32 mouse cellular contexts compared by ENCODE assay signal in the genomic region with DNA sequence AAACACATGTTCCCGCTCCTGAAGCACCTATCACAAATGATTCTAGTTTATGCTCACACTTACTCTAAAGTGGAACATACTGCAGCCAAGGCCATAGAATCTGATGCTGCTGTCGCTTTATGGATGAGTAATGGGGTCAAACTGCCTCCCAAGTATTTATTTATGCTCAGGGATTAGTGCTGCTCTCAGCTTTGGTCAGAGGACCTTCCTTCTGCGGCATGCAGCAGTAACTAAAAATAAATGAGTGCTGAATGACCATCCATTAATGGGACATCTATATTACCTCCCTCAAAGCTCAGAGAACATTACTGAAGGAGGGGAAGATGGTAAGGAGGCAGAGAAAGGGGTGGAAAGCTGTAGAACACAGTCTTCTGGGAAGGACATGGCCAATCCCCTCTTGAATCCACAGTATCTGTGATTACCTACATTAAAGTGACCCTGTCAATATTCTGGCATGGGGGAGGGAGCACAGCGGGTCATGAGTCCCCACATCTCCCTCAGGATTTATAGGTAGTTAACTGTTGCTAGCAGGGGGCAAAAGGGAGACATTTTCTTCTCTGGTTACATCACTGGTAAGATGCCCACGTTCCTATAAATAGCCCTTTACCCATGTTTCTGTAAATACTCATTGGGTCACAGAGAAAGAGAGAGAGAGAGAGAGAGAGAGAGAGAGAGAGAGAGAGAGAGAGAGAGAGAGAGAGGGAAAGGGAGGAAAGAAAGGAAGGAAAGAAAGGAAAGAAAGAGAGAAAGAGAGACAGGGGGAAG. TPM values are rescaled to one million over a fixed set of nuclear protein-coding genes. Genes with fewer than 3 reads are reported as not detected.
A peak's percentile ranks its signal among the peaks of the same experiment; 100 is the strongest.
DNase-seq lines count a peak whose midpoint lies in the region; ATAC-seq and TF ChIP-seq lines count a peak whose summit lies in the region.
"Had no signal": no experiment of that assay in that cellular context is flagged by ENCODE, and none has a peak within 500 bp of the region (broad histone marks: within the 10 kb centered on the region; RNA-seq: fewer than 3 reads in every experiment).

No protein-coding gene starts in this region.

- no peaks in the 10 kb centered on the region for H3K36me3 ChIP-seq in testis, adult 2 months (ENCODE audit: control insufficient read depth, insufficient read depth, low read length)
- H3K36me3 ChIP-seq in liver, embryonic 11.5 days (ENCODE audit: control insufficient read depth, insufficient read depth, low read length) = no peaks in the 10 kb centered on the region
- H3K36me3 ChIP-seq: embryonic facial prominence, embryonic 12.5 days; embryonic facial prominence, embryonic 15.5 days; G1E; heart, embryonic 10.5 days; heart, embryonic 13.5 days; hindbrain, embryonic 12.5 days; intestine, embryonic 15.5 days had no signal

- H3K9me3 ChIP-seq in liver, embryonic 11.5 days (ENCODE audit: control insufficient read depth, low read length) = no peaks in the 10 kb centered on the region
- H3K9me3 ChIP-seq: embryonic facial prominence, embryonic 12.5 days; embryonic facial prominence, embryonic 15.5 days; G1E; heart, embryonic 10.5 days; heart, embryonic 13.5 days; hindbrain, embryonic 12.5 days; intestine, embryonic 15.5 days had no signal

- no peak overlapping the region for H3K4me2 ChIP-seq in liver, embryonic 11.5 days
- H3K4me2 ChIP-seq: embryonic facial prominence, embryonic 12.5 days; embryonic facial prominence, embryonic 15.5 days; heart, embryonic 13.5 days; hindbrain, embryonic 12.5 days; intestine, embryonic 15.5 days had no signal

- peaks cover 8% of the 10 kb centered on the region for H3K4me1 ChIP-seq in testis, adult 2 months (ENCODE audit: control insufficient read depth, insufficient read depth, low read length)
- H3K4me1 ChIP-seq in liver, embryonic 11.5 days (replicated peaks; ENCODE audit: control insufficient read depth, insufficient read depth, low read length) = no peaks in the 10 kb centered on the region
- H3K4me1 ChIP-seq: embryonic facial prominence, embryonic 12.5 days; embryonic facial prominence, embryonic 15.5 days; heart, embryonic 10.5 days; hindbrain, embryonic 12.5 days; intestine, embryonic 15.5 days had no signal

- no peak for TF ChIP-seq POLR2A in testis, adult 2 months (IDR thresholded peaks at IDR 0.05; ENCODE audit: control insufficient read depth, low read depth, low read length)

- 60% methylated on average over 5 of the region's 5 CpGs for WGBS in liver, embryonic 11.5 days

- no peak for ATAC-seq in liver, embryonic 11.5 days (replicated peaks; ENCODE audit: low FRiP score)
- ATAC-seq: forebrain, embryonic 14.5 days; forebrain, postnatal 0 days; hindbrain, embryonic 16.5 days; intestine, embryonic 15.5 days had no signal

- no peaks in the 10 kb centered on the region for H3K27me3 ChIP-seq in testis, adult 2 months (ENCODE audit: control insufficient read depth, insufficient read depth, low read length)
- H3K27me3 ChIP-seq in liver, embryonic 11.5 days (replicated peaks; ENCODE audit: control insufficient read depth, insufficient read depth, low read length) = no peaks in the 10 kb centered on the region
- H3K27me3 ChIP-seq: CH12.LX; embryonic facial prominence, embryonic 12.5 days; embryonic facial prominence, embryonic 15.5 days; heart, embryonic 13.5 days; hindbrain, embryonic 12.5 days; intestine, embryonic 15.5 days had no signal

- no peak overlapping the region for H3K27ac ChIP-seq in testis, adult 2 months (ENCODE audit: control insufficient read depth, insufficient read depth, low read depth, low read length)
- no peak overlapping the region for H3K27ac ChIP-seq in liver, embryonic 11.5 days (ENCODE audit: low read depth, low read length)
- H3K27ac ChIP-seq: embryonic facial prominence, embryonic 12.5 days; embryonic facial prominence, embryonic 15.5 days; heart, adult 2 months; heart, embryonic 10.5 days; heart, embryonic 13.5 days; hindbrain, embryonic 12.5 days; intestine, embryonic 15.5 days had no signal

- H3K9ac ChIP-seq in liver, embryonic 11.5 days (ENCODE audit: low read depth, low read length) = no peak overlapping the region
- H3K9ac ChIP-seq: embryonic facial prominence, embryonic 12.5 days; embryonic facial prominence, embryonic 15.5 days; forebrain, postnatal 0 days; heart, embryonic 13.5 days; hindbrain, embryonic 12.5 days; intestine, embryonic 15.5 days had no signal

- TF ChIP-seq CTCF in testis, adult 2 months (IDR thresholded peaks at IDR 0.05; ENCODE audit: control insufficient read depth, insufficient read depth, insufficient replicate concordance, low read depth, low read length) = no peak

- H3K4me3 ChIP-seq in testis, adult 2 months (ENCODE audit: control insufficient read depth, low read depth, low read length) = peak overlapping the region; percentile 2; the same call in 1 of the 2 replicates
- no peak overlapping the region for H3K4me3 ChIP-seq in liver, embryonic 11.5 days (ENCODE audit: low read depth, low read length)
- H3K4me3 ChIP-seq: embryonic facial prominence, embryonic 12.5 days; embryonic facial prominence, embryonic 15.5 days; heart, adult 2 months; heart, embryonic 10.5 days; heart, embryonic 13.5 days; hindbrain, embryonic 12.5 days; intestine, embryonic 15.5 days had no signal

- DNase-seq in adrenal gland, adult 2 months = peak; percentile 30
- no peak for DNase-seq in adrenal gland, adult 18-20 months (ENCODE audit: low spot score in 2 of 2)
- peak; percentile 56 for DNase-seq in gastrocnemius, adult 18-20 months (ENCODE audit: low spot score)
- DNase-seq in gastrocnemius, adult 8-10 months (ENCODE audit: low spot score in 2 of 2) = no peak
- DNase-seq in testis, postnatal 14 days (ENCODE audit: low spot score) = no peak
- no peak for DNase-seq in layer of hippocampus, postnatal 14 days (ENCODE audit: low spot score in 2 of 2)
- DNase-seq in liver, embryonic 11.5 days (ENCODE audit: low spot score) = no peak
- DNase-seq: adrenal gland, postnatal 36 days; B cell, adult 2 months; cerebellum, adult 11 months; cerebellum, adult 2 months; cerebellum, adult 9-11 months; cerebellum, postnatal 25 days; forebrain, postnatal 0 days; gastrocnemius, postnatal 14 days; heart, adult 2 months; kidney, adult 11 months had no signal

RNA-seq across cellular contexts. Expression of gene Wdr27, which starts 6.9 kb away (rescaled TPM):
- total RNA-seq in adrenal gland, adult 2 months (2021) = 1 to 10 TPM; 3.3 to 6.3 TPM
- polyA plus RNA-seq in adrenal gland, adult 2 months (2012; rRNA removed) = 10.9 and 21.1 TPM in 2 replicates
- total RNA-seq in adrenal gland, adult 18-20 months (2021) = 1 to 10 TPM; 1.9 to 3.5 TPM
- total RNA-seq in gastrocnemius, adult 18-20 months (2021) = 1 to 10 TPM; 2.1 to 2.2 TPM
- 1 to 10 TPM; 1.6 to 2.2 (median 1.9) TPM for total RNA-seq in gastrocnemius, adult 8-10 months (2022)
- polyA plus RNA-seq in testis, adult 2 months (2012; rRNA removed) = 51.5 and 60.1 TPM in 2 replicates
- total RNA-seq in layer of hippocampus, postnatal 14 days (2021) = 1 to 10 TPM; 4.1 to 4.9 TPM
- 2.0 and 2.9 TPM in 2 replicates for polyA plus RNA-seq in liver, embryonic 11.5 days (2014; fragmentation: Nextera tagmentation; extraction: Ambion mirVana)
- total RNA-seq: common myeloid progenitor, adult 5-6 weeks; hematopoietic stem cell, adult 5-6 weeks had no signal

RNA-seq across cellular contexts. Expression of gene 1600012H06Rik, which starts 7.0 kb away (rescaled TPM):
- 10 to 100 TPM; 27.6 to 33.1 TPM for total RNA-seq in adrenal gland, adult 2 months (2021)
- polyA plus RNA-seq in adrenal gland, adult 2 months (2012; rRNA removed) = 13.2 and 23.8 TPM in 2 replicates
- total RNA-seq in adrenal gland, adult 18-20 months (2021) = 10 to 100 TPM; 23.8 to 34.6 TPM
- 1 to 10 TPM; 8.3 to 8.4 TPM for total RNA-seq in gastrocnemius, adult 18-20 months (2021)
- 10 to 100 TPM in 1 of 4 experiments, 1 to 10 TPM in 3; 7.3 to 10.4 (median 8.2) TPM for total RNA-seq in gastrocnemius, adult 8-10 months (2022)
- 10.5 and 13.8 TPM in 2 replicates for polyA plus RNA-seq in testis, adult 2 months (2012; rRNA removed)
- total RNA-seq in layer of hippocampus, postnatal 14 days (2021) = 10 to 100 TPM; 18.5 to 18.8 TPM
- polyA plus RNA-seq in liver, embryonic 11.5 days (2014; fragmentation: Nextera tagmentation; extraction: Ambion mirVana) = 19.9 and 22.2 TPM in 2 replicates

RNA-seq across cellular contexts. Expression of gene Phf10, which starts 25.1 kb away (rescaled TPM):
- 10 to 100 TPM; 45.2 to 59.4 TPM for total RNA-seq in adrenal gland, adult 2 months (2021)
- polyA plus RNA-seq in adrenal gland, adult 2 months (2012; rRNA removed) = 4.8 and 6.8 TPM in 2 replicates
- total RNA-seq in adrenal gland, adult 18-20 months (2021) = 10 to 100 TPM; 39.0 to 57.3 TPM
- 10 to 100 TPM; 49.9 to 51.1 TPM for total RNA-seq in gastrocnemius, adult 18-20 months (2021)
- total RNA-seq in gastrocnemius, adult 8-10 months (2022) = 10 to 100 TPM; 50.4 to 56.5 (median 54.1) TPM
- polyA plus RNA-seq in testis, adult 2 months (2012; rRNA removed) = 81.8 and 101 TPM in 2 replicates
- total RNA-seq in layer of hippocampus, postnatal 14 days (2021) = 10 to 100 TPM; 59.1 to 61.7 TPM
- 137 and 150 TPM in 2 replicates for polyA plus RNA-seq in liver, embryonic 11.5 days (2014; fragmentation: Nextera tagmentation; extraction: Ambion mirVana)

RNA-seq across cellular contexts. Expression of gene 9030025P20Rik, which starts 42.2 kb away (rescaled TPM):
- total RNA-seq in adrenal gland, adult 2 months (2021) = 1 to 10 TPM; 4.4 to 6.6 TPM
- 4.0 and 6.3 TPM in 2 replicates for polyA plus RNA-seq in adrenal gland, adult 2 months (2012; rRNA removed)
- 1 to 10 TPM; 5.0 to 5.4 TPM for total RNA-seq in adrenal gland, adult 18-20 months (2021)
- 1 to 10 TPM; 1.7 to 3.5 TPM for total RNA-seq in gastrocnemius, adult 18-20 months (2021)
- 1 to 10 TPM; 1.8 to 3.7 (median 2.1) TPM for total RNA-seq in gastrocnemius, adult 8-10 months (2022)
- polyA plus RNA-seq in testis, adult 2 months (2012; rRNA removed) = 11.3 and 12.6 TPM in 2 replicates
- 1 to 10 TPM; 6.0 to 7.1 TPM for total RNA-seq in layer of hippocampus, postnatal 14 days (2021)
- polyA plus RNA-seq in liver, embryonic 11.5 days (2014; fragmentation: Nextera tagmentation; extraction: Ambion mirVana) = 8.1 and 8.2 TPM in 2 replicates

RNA-seq across cellular contexts. Expression of gene Gm3417, which starts 42.6 kb away (rescaled TPM):
- not detected for total RNA-seq in adrenal gland, adult 2 months (2021)
- polyA plus RNA-seq in adrenal gland, adult 2 months (2012; rRNA removed) = 2.5 TPM in 1 of 2 replicates, not detected in the other
- not detected for total RNA-seq in adrenal gland, adult 18-20 months (2021)
- not detected for total RNA-seq in gastrocnemius, adult 18-20 months (2021)
- not detected for total RNA-seq in gastrocnemius, adult 8-10 months (2022)
- polyA plus RNA-seq in testis, adult 2 months (2012; rRNA removed) = 680 and 803 TPM in 2 replicates
- not detected for total RNA-seq in layer of hippocampus, postnatal 14 days (2021)
- polyA plus RNA-seq in liver, embryonic 11.5 days (2014; fragmentation: Nextera tagmentation; extraction: Ambion mirVana) = 1.3 and 2.6 TPM in 2 replicates
- total RNA-seq: adrenal gland, postnatal 36 days; common myeloid progenitor, adult 5-6 weeks; forebrain, postnatal 0 days; gastrocnemius, postnatal 14 days; heart, adult 2 months; heart, postnatal 25 days; hematopoietic stem cell, adult 5-6 weeks had no signal
- polyA plus RNA-seq: embryonic facial prominence, embryonic 12.5 days; frontal cortex, adult 2 months; heart, adult 2 months; hindbrain, embryonic 16.5 days had no signal

Comparison
In these comparisons a context has a peak if more than half of its experiments do, and no peak if none do; other contexts are left out.
1. DNase-seq: peak in adrenal gland, adult 2 months (single experiment) and gastrocnemius, adult 18-20 months (single experiment); none in adrenal gland, adult 18-20 months (0 of 2), gastrocnemius, adult 8-10 months (0 of 2), testis, postnatal 14 days (single experiment), layer of hippocampus, postnatal 14 days (0 of 2) and liver, embryonic 11.5 days (single experiment).